Mouse (Mus musculus): ENCODE measurements around the gene Anks1.

Gene Anks1

DNA sequence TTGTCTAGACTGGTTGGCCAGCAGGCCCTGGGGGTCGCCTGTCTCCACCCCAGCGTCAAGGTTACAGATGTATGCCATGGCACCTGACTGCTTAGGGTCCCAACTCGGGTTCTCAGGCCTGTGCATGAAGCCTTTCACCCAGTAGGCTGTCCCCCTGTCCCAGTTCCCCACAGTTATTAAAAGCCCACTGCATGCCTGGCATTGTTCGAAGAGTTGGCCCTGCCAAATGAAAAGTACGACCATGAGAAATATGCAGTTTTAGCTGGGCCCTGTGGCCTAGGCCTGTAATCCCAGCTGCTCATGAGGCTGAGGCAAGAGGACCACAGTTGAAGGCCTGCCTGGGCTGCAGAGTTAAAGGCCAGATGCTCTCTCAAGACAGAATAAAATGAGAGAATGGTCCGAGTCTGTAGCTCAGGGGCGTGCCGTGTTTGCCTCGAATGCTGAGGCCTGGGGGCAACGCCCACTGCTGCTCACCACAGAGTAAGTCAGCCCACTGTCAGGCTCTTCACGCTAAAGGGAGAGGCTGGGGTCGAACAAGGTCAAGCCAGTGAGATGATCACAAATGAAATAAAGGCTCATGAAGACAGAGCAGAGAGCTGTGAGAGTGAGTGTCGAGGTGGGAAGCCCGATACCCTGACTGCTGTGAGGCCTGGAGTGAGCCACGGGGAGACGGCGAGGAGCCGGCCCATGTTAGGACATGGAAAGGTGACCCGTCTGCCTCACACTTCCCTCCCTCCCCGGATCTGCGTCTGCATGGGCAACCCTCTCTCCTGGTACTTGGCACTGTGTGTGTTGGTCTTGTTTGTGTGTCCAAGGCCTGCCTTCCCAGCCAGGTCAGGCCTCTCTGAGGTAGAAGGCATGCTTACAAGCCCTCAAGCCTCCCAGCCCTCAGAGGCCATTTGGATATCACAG, 110.9 kb downstream of the Anks1 start:
- no peak for DNase-seq (ENCODE audit: low read depth, low spot score)

DNA sequence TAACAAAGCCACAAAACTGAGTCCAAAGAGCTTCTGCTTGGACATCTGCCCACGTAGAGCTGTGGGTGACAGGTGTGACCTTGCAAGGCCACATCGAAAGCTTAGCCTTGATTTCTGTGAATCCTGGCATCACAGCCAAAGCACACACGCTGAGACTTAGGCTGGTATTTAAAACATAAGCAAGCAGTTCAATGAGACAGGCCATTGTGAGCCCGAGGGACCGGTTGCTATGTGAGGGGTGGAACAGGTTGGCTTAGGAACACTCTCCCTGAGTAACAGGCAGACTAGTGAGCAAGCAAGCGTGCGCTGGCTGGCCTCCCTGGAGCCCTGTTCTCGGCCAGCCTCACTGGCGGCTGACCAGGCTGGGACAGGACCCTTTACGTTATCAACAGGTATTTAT, 112.8 kb downstream of the Anks1 start:
- DNase-seq (ENCODE audit: low read depth, low spot score), result no peak

DNA sequence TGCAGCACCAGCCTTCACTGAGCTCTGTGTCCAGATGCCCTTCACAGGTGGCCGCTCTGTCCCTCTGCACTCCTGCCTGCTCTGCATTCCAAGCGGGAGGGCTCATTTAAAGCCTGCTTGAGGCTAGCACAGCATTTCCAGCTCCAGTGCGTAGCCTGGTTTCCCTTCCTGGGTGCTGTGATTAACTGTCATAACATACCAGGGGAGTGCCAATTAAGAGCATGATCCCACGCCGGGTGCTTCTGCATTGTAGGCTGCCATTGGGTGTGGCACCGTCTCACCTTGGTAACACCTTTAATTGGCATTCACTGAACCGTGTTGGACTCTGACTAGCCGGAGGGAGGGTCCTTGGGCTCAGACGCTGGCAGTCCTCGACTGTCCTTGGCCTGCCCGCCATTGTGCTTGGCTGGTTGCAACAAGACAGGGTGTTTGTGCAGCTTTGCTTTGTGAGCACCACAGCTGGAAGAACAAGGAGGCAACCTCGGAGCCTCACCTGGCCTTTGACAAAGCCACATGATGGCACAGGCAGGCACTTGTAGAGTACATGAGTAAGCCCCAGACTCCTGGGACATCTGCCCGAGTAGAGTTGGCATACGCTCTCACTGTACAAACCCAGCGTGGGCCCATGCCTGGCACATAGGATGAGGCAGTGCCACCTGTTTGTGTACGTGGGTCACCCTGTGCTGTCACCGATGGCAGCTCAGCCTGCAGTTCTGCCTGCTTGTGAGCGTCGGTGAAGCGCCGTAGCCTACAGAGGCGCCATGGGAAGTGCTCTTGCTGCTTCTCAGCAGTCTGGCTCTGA, 113.9 kb downstream of the Anks1 start:
- DNase-seq (ENCODE audit: low read depth, low spot score), result no peak

DNA sequence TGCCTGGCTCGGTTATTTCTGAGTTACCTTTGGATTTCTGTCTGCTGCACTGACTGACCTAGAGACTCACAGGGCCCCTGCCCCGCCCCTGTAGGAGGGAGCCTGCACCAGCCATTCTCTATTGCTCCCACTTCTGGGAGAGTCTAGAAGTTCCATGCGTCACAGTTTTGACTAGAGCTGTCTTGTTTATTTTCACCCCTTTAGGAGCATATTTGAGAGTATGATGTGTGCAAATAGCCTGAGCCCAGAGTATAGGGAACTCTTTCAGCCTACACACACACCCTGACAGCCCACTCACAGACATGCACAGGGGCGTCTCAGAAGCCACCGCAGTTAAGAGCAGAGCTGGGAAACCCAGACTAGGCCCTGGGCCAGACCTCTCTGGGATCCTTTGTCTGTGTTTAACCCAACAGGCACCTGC, 116.4 kb downstream of the Anks1 start:
- DNase-seq (ENCODE audit: low read depth, low spot score), result no peak

DNA sequence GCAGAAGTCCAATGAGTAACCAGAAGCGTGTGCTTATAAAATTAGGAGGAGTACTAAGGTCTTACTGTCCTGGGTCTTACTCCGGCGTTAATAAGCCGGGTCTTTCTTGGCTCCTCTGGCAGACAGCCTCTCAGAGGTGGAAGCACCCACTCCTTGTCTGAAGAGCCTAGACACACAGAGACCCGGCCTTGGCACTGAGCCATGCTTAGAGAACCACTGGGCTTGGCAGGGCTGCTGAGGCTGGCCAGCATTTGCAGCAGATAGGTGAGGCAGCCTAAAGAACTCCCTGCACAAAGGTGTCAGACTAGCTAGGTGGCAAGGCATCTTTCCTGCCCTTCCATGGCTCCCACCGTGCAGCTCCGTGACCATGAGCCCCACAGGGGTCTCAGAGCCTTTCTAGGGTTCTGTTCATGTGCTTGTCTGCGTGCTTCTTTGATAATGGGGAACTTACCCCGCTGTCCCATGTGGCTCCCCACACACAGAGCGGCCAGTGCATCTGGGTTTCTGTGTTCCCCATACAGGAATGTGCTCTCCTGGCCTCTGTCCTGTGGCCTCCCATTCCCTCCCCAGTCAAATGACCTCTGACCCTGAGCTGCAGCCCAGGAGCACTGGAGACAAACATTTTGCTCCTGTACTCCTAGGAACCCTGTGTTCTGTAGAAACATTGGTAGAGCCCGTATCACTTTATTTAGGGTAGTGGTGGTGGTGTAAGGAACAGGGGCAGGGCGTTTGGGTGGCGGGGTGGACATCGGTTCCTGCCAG, 117.2 kb downstream of the Anks1 start:
- no peak for DNase-seq (ENCODE audit: low read depth, low spot score)

DNA sequence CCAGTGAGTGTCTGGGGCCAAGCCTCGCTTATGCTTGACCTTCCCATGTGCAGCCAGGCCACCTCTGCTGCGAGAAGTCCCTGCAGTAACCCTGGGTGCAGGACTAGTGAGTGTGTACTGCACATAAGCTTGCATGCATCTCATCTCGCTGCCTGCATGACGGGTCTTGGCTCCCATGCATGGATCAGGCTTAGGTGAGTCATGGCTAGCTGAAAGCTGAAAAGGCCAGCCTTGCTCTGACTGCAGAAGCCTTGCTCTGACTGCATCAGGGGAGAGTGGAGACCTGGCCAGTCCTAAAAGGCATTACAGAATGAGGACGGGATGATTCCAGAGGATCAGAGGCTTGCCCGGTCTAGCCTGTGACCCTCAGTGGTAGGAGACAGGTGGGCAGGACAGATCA, 118.1 kb downstream of the Anks1 start:
- no peak for DNase-seq (ENCODE audit: low read depth, low spot score)

DNA sequence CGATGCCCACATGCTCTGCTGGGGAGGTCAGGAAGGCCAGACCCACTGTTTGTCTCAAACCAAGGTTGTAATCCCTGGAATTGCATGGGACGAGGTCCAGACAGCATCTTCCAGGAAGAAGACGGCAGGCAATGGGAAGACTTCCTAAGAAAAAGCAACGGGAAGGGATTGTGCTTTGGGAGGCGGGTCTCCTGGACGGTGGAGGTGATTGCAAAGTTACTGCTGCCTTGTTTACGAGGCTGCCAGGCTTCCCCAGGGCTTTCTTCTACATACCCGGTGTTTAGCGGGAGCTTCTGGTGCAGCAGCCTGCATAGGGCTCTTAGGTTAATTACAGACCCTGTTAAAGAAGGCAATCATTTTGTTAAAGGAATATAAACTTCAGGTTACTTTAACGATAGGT, 119.1 kb downstream of the Anks1 start:
- no peak for DNase-seq (ENCODE audit: low read depth, low spot score)

DNA sequence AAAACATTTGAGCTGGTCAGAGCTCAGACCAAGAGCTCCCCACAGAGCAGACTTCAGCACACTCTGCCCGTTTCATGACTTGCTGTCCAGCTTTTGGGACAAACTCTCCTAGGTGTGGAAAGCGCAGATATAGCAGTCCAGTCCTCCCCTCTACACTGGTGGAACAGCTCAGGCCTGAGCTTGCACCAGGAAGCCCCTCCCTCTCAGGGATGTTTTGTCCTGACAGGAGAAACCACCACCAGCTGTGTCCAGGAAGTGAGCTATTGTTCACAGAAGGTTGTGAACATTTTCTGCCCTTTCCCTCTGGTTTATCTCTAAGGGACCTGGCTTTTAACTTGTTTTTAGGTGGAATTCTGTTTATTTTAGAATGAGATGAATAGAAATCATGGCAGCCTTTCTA, 120.2 kb downstream of the Anks1 start:
- DNase-seq (ENCODE audit: low read depth, low spot score), result no peak

DNA sequence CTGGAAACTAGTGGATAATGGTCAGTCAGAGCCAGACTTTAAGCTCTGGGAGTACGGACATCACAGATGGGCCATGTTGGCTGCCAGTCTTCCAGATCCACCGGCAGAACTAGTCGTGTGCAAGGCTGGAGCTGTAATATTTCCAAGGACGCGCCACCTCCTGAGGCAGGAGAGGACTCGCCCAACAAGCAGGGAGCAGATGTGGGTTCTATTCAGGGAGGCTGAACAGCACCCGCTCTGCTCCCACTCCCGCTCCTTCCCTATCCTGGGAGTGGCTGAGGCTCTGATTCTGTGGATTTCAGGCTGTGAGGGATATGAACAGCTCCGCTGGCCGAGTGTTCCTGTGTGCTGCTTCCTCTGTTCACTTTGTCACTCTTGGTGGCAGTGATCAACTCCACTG, 121.3 kb downstream of the Anks1 start:
- no peak for DNase-seq (ENCODE audit: low read depth, low spot score)

DNA sequence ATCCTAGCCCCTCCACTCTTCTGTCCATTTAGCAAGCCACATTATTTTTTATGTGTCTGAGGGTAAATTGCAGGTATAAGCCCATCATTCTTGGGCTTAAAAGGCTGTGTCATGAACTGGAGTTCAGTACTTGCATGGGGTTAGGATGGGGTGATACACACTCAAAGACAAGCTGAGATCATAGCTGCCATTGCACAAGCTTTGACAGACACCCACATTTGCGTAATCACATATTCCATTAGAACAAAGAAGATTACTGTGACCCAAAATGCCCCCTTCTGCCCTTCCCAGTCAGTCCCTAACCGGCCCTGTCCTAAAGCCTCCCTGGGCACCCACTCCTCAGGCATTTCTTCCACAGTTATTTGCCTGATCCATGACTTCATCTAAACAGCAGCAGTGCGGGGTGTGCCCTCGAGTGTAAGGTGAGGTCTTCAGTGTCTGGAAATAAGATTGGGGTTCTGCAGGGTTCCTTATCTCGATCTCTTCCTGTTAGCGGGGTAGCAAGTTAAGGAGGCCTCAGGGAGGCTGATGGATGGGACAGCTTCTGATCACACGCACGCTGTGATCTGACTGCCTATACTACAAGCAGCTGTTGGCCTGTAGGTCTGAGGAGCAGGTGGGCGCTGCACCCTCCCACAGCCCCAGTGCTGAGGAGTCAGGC, 122.3 kb downstream of the Anks1 start:
- no peak for DNase-seq (ENCODE audit: low read depth, low spot score)

DNA sequence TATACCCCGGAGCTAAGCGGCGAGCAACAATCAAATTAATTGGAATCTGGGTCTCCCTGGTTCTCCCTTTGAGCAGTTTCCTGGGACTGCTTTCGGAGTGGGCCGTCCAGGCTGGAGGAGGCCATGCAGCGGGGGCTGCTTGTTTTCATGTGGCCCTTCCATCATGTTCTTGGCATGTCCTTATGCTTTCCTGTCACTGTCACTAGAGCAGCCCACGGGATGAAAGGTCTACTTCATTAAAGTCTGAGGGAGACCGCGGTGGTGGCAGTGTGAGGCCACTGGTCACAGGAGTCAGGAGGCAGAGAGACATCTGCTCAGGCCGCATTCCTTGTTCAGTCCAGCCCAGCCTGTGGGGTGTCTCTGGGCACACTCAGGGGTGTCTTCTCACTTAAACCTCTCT, 123.1 kb downstream of the Anks1 start:
- no peak for DNase-seq (ENCODE audit: low read depth, low spot score)

DNA sequence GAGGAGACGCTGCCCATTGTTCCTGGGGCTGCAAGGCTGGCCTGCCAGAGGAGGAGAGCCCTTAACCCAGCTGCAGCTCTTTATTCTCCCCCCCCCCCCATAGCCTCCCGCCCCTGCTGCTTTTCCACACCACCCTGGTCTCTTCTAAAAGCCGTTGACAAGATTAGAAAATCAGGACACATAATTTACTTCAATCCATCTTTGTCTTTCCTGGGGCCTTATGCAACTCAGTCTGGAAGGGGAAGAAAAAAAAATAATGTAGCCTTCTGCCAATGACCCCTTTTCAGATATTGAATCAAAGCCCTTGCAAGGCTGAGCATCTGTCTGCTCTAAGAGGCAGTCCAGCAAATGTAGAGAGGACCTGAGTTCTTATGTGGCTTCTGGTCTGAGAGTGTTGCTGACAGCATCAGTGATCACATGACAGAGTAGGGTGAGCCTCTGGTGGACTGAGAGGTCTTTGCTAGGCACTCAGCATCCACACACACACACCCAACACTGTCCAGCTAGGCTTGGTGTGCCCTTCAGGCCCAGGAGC, 124.0 kb downstream of the Anks1 start:
- no peak for DNase-seq (ENCODE audit: low read depth, low spot score)

DNA sequence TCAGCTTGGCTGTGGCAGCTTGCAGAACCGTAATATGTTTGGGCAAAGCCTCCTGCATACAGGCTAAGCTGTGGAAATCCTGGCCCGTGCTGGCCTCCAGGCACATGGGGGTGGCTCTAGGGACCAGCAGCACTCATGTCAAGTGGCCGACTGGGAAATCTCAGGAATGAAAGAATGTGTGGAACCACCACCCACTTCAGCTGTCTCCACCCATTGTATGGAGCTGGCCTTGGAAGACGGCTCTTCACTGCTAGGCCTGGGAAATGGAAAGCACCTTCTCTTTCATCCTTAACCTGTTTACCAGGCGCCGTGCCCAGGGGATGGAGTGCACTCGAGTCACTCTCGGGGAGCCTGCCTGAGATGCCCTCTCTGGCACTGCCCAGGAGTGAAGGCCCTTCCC, 125.9 kb downstream of the Anks1 start:
- DNase-seq (ENCODE audit: low read depth, low spot score), result no peak

DNA sequence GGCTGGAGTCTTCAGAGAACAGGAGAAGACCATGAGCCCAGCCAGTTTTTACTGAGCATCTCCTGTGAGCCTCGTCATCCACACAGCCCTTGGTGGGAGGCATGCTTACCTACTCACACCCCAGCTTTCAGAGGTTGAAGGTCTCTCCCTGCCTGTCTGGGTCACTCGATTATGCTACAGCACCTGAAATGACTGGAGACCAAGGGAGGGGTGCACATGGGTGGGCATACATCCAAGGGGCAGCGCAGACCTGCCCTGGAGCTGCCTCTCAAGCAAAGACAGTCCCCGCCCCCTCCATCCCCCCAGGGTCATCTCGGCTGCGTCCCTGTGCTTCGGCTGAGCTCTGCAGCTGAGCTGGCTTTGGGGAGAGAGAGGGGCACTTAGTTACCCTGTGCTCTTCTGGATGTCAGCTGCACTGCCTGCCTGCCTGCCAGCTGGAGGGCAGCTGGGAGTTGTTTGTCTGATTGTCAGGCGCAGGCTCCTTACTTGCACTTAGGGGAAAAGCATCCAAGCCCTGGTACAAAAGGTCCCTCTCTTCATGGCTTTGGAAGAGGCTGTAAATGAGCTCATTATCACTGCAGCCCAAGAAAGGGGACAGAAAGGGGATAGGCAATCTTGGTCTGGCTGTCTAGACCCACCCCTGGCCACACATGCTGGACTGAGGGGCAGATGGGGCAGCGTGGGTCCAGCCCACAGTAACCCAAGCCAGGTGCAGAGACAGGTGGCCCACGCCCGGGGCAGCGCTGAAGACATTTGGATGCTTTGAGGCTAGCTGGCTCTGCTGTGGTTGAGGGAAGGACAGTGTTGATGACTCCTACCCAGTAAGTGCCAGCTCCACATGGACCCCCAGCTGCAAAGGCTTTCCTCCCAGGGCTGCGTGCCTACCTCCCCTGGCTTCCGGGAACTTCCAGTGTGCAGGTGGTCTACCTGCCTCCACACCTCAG, 128.0 kb downstream of the Anks1 start:
- no peak for DNase-seq (ENCODE audit: low read depth, low spot score)

DNA sequence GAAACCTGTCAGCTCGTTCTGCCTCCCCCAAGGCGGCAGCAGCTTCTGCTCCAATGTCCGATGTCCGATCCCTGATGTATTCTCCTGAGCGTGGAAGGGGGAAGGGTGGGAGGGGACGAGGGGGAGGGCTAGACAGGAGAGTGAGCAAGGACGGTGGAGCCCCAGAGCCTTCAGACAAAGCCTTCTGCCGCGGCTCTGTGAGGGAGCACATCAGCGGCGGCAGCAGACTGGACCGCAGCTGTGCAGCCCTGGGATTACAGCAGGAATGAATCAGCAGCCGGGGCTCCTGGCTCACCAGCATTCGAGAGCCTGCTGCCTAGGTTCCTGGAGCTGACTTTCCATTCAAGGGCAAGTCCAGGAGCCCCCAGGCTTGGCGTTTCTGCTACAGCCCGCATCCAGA, 131.5 kb downstream of the Anks1 start:
- no peak for DNase-seq (ENCODE audit: low read depth, low spot score)

DNA sequence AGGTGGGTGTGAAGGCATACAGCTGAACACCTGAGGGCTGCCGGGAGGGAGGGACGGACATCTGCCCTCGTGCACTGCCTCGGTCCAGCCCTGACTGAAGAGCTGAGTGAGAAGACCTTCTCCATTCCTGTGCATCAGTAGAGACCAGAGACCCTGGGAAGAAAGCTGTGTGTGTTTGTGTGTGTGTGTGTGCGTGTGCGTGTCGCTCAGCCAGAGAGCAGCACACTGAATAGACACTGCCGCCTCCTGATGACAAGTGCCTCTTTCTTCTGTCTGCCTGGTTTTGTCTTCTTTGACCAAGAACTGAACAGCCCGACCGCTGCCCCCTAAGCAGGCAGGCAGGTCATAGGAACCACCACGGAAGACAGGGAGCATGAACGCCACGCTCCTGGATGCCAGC, 132.2 kb downstream of the Anks1 start:
- no peak for DNase-seq (ENCODE audit: low read depth, low spot score)

DNA sequence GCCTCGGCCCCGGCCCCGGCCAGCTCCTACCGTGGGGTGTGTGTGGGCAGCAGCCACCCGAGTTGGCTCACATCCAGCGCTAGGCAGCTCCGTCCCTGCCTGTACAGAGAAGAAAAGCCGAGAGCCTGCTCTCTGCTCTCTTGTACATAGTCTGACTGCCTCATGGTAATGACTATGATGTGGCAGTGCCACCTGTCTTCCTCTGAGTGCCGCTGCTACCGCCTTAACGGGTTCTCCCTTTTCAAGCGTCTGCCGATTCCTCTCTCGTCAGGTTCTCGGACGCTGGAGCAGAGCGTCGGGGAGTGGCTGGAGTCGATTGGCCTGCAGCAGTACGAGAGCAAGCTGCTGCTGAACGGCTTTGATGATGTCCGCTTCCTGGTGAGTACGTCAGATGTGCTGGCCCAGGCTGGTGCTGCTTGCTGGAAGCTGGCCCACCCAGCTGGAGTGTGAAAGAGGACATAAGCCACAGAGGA, 133.2 kb downstream of the Anks1 start:
- DNase-seq (ENCODE audit: low read depth, low spot score), result no peak

DNA sequence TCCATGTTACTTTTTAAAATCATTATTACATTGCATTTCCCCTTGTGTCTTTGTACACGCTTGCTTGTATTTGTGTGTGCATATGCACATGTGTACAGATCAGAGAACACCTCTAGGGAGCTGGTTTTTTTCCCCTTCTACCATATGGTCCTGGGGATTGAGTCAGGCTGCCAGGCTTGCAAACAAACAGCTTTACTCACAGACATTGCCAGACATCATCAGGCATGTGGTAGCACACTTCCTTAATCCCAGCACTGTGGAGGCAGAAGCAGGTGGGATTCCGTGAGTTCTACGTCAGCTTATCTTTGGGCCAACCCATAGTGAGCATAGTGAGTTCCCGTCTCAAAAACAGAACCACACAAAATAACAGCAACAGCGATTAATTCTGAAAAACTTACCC, 137.9 kb downstream of the Anks1 start:
- DNase-seq (ENCODE audit: low read depth, low spot score), result no peak

DNA sequence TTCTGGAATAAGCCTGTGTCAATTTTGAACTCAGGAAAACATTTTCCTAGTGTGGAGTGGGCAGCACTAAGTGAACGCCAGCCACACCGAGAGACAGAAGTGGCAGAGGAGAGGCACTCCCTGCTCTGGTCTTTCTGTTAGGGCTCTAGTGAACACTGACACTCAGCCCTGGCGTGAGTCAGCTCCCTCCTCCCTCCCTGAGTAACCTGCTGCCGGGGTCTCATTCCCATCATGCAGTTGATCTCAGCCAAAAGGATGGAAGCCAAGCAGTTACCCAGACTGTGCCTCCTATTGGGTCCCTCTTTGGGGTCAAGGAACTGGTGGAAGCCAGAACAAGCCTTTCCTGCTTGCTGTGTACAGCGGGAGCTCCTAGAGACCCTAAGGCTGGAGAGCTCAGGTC, 138.4 kb downstream of the Anks1 start:
- DNase-seq (ENCODE audit: low read depth, low spot score), result no peak

DNA sequence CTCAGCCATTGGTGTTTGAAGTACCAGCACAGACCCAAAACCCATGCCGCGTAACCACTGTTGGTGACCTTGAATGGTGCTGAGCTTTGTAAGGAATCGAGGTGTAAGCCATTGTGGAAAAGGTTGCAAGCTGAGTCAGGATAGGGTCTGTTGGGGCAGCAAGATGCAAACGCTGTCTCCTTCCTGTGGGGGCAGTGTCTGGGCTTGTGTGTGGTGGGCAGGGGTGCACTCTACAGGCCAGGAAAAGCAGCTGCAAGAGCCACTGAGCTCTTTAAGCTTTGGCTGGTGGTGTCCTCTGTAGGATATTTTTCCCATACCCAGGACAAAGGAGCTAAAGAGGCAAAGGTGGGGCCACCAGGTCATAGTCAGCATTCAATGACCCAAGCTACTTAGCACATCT, 139.3 kb downstream of the Anks1 start:
- peak; percentile 66 for DNase-seq (ENCODE audit: low read depth, low spot score)
